Mouse (Mus musculus) kidney, postnatal 14 days (tissue): Measurements from ENCODE around the gene Tfe3.
"Not testable (repeated sequence)": the region's sequence is repeated elsewhere in the genome, so short reads cannot be mapped to it uniquely, and the experiment has no call there.

Experiments used
- DNase-seq: peaks from one replicate; pipeline ENCODE4 v3.0.0; 2022; ENCODE audit warnings: mixed read lengths

Gene Tfe3

DNA sequence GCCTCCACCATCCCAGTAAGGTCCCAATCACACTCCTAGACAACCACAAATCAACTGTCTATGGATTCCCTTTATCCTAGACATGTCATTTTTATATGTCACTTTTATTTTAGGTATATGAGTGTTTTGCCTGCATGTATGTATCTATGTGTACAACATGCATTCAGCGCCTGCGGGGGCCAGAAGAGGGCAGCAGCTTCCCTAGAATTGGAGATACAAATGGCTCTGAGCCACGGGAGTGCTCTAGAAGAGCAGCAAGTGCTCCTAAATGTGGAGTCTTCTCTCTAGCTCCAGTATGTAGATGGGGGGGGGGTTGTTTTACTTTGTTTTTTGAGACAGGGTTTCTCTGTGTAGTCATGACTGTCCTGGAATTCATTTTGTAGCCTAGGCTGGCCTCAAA lies 8.7 kb upstream of the Tfe3 start:
- DNase-seq: peak; percentile 48

DNA sequence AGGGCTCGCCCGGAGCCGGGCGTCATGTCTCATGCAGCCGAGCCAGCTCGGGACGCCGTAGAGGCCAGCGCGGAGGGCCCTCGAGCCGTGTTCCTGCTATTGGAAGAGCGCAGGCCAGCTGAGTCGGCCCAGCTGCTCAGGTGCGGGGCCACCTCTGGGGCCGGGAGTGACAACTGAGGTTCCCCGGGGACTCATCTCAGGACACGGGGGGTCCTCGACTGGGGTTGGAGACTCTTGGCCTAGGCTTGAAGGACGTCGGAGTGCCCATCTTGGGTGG lies 499 bp downstream of the Tfe3 start:
- DNase-seq: no peak

DNA sequence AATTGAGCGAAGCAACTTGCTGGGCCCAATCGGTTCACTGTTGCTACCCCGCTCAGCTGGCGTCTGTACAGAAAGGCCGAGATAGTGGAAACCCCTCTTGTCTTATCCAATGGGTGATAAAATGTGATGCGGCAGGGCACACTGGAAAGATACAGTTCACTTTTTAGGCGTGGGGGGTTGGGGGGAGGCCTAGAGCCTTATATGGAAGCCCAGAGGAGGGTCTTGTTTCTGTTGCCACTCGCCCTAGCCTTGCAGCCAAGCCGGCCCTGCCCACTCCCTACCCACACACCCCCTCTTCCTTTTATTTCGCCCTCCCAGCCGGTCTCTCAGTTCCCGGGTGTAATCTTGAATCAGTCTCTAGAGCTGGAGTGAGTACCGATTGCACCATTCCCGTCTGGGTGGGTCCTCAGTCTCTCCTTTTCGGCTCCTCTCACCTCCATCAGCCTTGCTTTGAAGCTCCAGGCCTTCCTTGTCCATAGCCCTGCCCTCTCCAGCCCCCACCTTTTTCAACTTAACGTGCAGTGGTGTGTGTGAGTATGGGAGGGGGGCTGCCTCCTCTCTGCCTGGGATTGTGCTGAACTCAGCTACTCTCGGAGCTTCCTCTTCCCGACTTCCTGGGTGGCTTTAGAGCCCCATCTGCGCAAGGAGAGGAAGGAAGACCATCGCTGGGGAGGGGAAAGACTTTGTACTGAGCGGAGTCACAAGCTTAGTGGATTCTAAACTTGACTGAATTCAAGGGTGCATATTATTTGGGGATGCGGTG lies 1.5 kb downstream of the Tfe3 start:
- peak; percentile 35 for DNase-seq

DNA sequence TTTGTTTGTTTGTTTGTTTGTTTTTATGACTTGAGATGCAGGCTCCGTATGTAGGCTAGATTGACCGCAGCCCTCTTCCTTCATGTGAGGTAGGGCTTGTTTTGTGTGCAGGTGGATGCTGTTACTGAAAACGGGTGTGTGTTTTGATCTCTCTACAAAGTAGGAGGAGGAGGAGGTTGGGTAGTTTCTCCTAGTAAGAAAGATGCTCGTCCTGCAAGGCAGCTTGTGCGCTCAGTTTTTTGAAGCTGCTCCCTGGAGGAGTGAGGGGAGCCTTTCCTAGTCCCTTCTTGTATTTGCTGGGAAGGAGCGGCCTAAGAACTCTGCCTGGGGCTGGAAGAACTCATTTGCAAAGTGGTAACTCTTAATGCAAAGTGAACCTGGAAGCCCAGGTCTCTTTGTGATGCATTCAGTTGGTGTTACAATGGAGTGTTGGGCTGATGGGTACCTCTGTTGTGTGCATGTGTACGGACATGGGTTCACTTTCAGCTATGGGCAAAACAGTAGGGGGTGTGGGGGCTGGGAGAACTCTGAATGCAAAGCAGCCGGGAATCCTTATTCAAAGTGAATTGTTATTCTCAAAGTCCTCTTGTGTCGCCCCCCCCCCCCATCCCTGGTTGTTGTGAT lies 2.4 kb downstream of the Tfe3 start:
- no peak for DNase-seq

DNA sequence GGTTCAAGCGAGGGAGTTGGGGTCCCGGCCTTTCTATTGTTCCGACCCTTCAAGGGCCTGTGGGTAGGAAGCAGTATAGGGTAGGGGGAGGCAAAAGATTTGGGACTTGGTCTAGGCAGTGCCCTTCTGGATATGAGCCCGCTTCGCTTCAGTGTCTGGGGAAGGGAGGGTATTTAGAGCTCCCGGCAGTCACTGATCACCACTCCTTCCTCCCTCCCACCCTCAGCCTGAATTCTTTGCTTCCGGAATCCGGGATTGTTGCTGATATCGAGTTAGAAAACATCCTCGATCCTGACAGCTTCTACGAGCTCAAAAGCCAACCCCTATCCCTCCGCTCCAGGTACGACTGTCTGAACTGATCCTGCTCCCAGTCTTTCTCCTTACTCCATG lies 2.9 kb downstream of the Tfe3 start:
- DNase-seq: peak; percentile 14

DNA sequence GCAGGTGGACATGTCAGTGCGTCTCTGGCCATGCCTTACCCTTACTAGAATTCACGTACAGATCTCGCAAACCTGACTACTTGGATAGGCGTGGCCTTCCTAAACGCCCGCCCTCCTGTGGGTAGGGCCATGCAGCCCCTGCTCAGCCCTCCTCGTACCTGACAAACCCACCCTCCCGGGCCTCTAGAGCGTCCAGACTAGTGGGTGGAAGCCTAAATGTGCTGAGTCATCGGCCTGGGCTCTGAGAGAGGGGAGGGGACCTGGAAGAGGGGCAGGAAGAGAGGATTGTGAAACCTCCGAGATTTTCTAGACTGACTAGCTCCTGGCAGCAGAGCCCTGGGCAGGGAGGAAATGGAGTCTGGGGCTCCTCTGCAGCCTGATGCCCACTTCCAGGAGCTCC lies 3.4 kb downstream of the Tfe3 start:
- DNase-seq: peak; percentile 47

DNA sequence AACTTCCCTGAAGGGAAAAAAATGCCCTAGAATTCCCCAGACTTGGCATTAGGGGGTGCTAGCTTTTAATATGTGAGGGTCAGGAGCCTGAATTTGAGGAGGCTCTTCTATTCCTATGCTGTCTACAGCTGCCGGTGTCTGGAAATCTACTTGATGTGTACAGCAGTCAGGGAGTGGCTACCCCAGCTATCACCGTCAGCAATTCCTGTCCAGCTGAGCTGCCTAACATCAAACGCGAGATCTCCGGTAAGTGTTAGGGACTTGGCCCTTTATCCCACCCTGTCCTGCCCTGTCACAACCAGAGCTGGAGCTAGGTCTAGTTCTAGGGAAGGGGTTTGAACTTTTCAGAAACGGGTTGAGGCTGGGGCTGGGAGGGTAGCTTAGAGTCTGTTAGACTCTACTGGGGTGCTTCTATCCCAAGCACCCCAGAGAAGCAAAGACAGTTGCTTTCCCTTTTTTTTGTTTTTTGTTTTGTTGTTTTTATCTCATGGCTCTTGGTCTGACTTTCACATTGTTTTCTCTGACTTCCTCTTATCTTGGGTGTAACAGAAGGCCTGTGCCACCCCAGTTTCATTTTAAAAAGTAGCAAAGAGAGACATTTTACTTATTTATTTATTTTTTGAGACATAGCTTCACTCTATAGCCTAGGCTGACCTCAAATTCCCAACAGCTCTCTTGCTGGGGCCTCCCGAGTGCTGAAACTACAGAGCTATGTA lies 7.1 kb downstream of the Tfe3 start:
- no peak for DNase-seq

DNA sequence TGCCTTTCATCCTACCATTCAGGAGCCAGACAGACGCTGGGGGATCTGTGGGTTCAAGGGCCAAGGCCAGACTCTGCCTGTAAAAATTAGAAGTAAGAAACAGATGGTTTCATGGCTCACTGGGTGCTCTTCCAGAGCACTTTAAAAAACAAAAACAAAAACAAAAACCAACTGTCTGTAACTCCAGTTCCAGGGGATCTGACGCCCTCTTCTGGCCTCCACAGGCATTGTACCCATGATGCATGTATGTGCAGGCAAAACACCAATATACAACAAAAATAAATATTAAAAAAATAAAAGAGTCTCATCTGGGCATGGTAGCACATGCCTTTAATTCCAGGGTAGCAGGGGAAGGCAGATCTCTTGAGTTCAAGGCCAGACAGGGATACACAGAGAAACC lies 10.4 kb downstream of the Tfe3 start:
- peak; percentile 4 for DNase-seq

DNA sequence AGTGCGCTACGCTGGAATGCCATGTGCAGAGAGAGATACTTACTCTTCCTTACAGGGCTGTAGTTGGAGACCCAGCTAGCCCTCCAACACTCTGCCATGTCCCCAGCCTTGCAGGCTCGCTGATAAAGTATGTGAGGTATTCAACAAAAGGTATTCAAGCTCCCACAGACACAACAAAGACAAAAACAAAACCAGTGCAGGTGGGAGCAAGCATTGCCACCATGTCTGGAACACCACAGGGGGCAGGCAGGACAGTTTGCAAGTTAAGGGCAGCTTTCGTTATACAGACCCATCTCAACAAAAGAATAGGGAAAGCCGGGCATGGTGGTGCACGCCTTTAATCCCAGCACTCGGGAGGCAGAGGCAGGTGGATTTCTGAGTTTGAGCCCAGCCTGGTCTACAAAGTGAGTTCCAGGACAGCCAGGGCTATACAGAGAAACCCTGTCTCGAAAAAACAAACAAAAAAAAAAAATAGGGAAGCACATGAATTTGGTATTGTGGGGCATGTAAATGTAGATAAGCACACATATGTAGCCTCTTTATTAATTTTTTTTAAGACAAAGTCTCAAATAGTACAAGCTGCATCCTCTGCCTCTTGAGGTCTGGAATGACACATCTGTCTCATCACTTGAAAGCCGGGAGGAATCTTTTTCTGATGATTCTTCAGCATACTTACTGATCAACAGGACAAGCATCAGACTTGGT lies 13.3 kb downstream of the Tfe3 start:
- DNase-seq: no peak

DNA sequence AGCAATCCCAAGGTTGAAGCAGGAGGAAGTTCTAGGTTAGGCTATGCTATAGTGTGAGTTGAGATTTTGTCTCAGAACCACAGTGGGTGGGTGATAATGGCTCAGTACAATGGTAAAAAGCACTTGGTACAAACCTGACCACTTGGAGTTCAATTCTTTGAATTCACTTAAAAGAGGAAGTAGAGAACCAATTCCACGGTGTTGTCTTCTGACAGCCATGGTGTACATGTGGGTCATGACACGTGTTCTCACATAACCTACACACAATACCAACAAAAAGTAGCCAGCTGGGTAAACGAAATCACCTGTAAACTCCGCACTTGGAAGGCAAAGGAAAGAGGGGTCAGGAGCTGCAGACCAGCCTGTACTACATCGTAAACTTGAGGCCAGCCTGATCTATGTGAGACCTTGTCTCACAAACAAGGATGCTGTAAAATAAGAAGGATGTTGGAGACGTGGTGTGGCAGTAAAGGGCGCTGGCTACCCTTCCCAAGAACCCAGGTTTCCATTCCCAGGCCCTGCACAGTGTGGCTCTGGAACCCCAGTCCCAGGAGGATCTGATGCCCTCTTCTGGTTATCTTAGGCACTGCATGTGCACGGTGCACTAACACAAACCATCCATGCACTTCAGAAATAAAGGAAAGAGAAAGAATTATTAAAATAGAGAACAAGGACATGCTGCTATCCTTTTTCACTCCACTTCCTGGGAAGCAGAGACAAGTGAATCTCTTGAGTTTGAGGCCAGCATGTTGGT lies 14.1 kb downstream of the Tfe3 start:
- peak; percentile 61 for DNase-seq

DNA sequence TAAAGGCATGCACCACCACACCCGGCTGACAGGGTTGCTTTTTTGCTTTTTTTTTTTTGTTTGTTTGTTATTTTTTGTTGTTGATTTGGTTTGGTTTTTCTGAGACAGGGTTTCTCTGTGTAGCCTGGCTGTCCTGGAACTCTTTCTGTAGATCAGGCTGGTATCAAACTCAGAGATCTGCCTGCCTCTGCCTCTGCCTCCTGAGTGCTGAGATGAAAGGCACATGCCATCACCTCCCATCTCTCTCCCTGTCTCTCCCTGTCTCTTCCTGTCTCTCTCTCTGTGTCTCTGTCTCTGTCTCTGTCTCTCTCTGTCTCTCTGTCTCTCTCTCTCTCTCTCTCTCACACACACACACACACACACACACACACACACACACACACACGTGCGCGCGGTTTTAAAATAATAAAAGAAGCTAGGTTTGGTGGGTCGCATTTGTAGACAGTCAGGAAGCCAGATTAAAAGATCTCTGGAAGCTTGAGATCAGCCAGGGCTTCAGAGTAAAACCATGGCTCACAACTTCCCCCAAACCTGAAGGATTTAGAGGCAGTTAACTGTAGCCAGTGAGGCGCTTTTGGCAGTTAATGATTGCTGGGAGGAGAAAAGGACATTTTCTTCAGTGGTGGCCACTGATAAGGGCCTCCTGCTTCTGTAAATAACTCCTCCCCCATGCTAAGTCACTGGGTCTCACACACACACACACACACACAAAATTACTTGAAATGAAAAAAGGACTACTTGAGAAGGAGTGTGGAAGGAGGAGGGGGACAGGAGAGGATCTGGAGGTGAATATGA lies 16.3 kb downstream of the Tfe3 start:
- DNase-seq: no peak

DNA sequence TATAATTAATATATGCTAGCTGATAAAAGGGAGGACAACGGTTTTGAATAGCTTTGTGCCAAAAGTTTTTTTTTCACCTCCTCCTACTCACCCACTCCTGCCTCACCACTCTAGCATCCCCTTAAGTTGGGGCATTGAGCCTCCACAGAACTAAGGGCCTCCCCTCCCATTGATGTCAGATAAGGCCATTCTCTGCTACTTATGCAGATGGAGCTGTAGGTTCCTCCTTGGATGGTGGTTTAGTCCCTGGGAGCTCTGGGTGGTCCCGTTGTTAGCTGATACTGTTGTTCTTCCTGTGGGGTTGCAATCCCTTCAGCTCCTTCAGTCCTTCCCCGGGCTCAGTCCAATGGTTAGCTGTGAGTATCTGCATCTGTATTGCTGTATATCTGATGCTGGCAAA lies 16.9 kb downstream of the Tfe3 start:
- no peak for DNase-seq

DNA sequence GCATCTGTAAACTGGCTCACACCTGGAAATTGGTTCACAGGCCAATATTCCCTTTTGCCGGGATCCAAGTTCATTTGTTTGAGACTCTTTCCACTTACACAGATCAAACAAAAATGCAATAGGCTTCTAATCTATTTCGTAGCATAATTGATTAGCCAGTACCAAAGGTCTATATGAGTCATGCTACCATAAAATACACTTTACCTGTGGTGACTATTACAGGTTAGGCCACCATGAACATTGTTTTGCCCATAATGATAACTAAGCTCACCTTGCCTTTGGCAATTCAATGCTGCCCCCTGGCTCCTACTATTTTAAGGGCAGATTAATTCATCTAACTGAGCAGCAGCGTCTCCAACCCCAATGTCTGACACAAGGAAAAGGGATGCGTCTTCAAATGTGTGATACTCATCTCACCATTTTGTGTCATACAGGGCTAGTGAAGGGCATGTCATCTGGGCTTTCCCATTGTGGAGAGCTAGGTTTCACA lies 20.3 kb downstream of the Tfe3 start:
- DNase-seq: no peak

DNA sequence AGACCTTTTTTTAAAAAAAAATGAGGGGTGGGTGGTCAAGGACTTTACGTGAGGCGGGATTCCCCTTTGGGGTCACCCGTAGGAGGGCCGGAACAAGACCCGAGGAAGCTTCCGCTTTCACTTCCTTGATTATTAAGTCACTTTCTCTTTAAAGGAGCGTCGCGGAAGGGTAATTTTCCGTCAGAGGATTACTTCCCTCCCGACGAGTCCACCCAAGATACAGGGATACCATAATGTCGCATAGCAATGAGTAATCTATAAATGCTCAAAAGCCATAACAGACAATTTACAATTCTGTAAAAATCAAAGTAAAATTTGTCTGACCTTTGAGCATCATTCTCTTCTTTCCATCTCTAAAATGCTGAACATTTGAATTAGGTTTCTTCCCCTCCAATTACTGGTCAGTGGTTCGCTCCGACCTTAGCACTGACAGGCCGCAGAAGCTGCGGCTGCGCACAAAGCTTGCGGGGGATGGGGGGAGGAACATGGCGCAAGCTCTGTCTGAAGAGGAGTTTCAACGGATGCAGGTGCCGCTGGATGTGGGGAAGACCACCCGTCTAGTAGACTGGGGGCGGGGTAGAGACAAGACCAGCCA lies 27.3 kb downstream of the Tfe3 start, which contains the start of gene Gripap1:
Gene Gripap1 (plus strand): TSS at position 224 of the 595 bp plus-strand sequence.
- DNase-seq: peak; percentile 81

DNA sequence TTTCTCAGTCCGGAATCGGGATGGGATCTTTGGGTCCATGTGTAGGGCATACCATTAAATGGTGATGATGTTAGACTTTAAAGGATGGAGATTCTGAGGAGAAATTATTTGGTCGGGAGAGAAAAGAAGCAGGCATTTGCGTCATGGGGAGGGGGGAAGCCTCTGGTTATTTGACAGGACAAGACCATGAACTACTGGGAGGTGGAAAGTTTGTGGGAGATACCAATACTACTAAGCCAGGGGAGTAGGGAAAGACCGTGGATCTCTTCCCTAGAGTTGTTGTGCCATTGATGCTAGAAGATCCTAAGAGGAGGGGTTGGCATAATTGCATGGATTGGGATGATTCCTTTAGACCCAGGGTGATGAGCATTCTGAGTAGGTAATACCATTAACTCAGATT lies 27.9 kb downstream of the Tfe3 start:
- no peak for DNase-seq

DNA sequence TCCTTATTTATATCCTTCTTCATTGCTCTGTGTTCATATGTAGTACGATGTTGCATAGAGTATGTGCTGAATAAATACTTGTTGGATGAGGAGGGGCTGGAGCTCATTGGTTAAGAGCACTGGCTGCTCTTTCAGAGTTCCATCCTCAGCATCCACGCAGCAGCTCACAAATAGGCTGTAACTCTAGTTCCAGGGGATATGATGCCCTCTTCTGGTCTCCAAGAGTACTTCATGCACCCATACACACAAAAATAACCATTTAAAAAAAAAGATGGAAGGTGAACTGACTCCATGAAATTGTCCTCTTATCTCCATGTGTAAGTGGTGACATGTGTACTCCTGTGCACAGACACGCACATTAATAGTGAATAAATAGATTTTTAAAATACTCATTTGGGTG lies 31.0 kb downstream of the Tfe3 start:
- DNase-seq: peak; percentile 10

DNA sequence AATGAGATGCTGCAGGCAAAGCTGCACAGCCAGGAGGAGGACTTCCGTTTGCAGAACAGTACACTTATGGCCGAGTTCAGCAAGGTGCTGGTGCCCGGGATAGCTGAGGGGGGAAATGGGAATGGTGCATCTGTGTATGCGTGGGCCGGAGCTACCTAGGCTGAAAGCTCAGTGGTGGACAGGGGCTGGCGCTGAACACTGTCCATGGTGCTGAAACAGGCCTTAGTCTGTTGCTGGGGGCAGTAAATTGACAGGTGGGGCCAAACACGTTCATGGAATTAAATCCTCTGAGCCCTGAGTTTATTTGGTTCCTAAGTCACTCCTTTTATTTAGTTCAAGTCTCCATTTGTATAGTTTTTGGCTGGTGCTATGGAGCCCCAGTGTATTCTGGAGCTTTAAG lies 32.7 kb downstream of the Tfe3 start:
- peak; percentile 47 for DNase-seq

DNA sequence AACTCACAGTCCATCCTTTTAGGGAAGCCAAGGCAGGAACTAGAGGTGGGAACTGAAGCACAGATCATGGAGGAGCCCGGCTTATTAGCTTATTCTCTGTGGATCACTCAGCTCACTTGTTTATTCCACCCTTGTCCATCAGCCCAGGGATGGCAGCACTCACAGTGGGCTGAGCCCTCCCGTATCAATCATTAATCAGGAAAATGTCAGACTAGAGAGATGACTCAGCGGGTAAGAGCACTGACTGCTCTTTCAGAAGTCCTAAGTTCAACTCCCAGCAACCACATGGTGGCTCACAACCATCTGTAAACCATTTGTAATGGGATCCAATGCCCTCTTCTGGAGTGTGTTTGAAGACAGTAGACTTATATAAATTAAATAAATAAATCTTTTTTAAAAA lies 35.0 kb downstream of the Tfe3 start:
- DNase-seq: peak; percentile 44

DNA sequence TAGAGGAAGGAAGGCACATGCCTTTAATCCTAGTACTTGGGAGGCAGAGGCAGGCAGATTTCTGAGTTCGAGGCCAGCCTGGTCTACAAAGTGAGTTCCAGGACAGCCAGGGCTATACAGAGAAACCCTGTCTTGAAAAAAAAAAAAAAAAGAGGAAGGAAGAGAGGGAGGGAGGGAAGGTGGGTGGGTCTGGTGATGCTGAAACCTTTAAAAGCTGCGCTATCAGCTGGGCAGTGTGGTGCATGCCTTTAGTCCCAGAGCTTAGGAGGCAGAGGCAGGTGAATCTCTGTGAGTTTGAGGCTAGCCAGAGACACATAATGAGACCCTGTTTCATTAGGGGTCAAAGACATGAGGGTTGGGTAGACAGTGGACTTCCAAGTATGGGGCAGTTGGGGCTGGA lies 39.8 kb downstream of the Tfe3 start:
- not testable (repeated sequence) for DNase-seq

DNA sequence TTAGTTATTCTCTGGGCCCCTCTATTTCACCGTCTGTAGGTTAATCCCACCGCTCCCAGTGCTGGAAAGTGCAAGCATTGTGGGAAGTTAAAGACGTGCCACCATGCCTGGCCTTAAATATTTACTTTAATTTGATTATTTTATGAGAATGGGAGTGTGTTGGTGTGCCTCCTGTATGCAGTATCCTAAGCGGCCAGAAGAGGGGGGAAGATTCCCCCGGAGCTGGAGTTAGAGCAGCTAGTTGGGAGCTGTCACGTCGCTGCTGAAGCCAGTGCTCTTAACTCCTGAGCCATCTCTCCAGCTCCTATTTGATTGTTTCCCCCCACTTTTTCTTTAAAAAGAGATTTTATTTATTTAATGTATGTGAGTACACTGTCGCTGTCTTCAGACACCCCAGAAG lies 52.7 kb downstream of the Tfe3 start:
- peak; percentile 12 for DNase-seq
